Mouse (Mus musculus): ENCODE results near the gene Fxyd6. TPM values are rescaled to one million over a fixed set of nuclear protein-coding genes. Genes with fewer than 3 reads are reported as not detected.
A peak's percentile ranks its signal among the peaks of the same experiment; 100 is the strongest.

Fxyd6 gene
- polyA plus RNA-seq (2014; fragmentation: Nextera tagmentation; extraction: Ambion mirVana): 74.7 and 84.9 TPM in 2 replicates

DNA sequence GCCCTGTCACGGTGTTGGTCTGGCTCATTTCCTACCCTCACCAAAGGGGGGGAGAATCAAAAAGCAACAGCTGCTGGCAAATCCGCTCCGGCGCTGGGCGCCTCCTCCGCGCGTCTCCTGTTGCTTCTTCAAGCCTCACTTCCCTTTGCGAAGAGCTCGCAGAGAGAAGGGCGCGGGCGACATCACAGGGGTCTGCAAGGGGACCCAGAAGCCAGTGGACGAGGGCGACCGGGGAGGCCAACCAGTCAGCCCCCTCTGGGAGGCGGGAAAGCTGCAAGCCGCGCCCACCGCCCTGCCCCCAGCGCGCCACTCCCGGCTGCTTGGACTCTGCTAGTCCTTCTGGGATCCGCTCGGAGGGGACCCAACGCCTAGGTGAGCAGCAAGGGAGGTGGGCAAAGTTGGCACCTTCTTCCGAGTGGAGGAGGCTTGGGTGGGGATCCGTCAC lies at the start of gene Fxyd6:
TSS of gene Fxyd6 (plus strand) at position 69 of the 445 bp plus-strand sequence.
- Histone ChIP-seq H3K4me2 (ENCODE audit: low read depth, severe bottlenecking) (peak within 1 kb of the TSS; percentile 78), H3K27ac (replicated peaks; ENCODE audit: low read depth, low read length) (no peak within 1 kb of the TSS), H3K36me3 (ENCODE audit: control insufficient read depth, insufficient read depth, low read length) (no peaks in the 10 kb centered on the region), H3K9ac (ENCODE audit: low read length) (peak within 1 kb of the TSS; percentile 73), H3K27me3 (ENCODE audit: control insufficient read depth, insufficient read depth, low read length) (no peaks in the 10 kb centered on the region), H3K9me3 (ENCODE audit: control insufficient read depth, low read length) (no peaks in the 10 kb centered on the region), H3K4me1 (ENCODE audit: control insufficient read depth, insufficient read depth, low read length) (peaks cover 8% of the 10 kb centered on the region; the same call in 1 of the 2 replicates), H3K4me3 (ENCODE audit: low read depth, low read length) (peak within 1 kb of the TSS; percentile 57)
- ATAC-seq (ENCODE audit: insufficient number of reproducible peaks, low FRiP score, low TSS enrichment, low read depth): peak; percentile 84
- DNase-seq (ENCODE audit: low spot score): peak; percentile 89
- WGBS: under 1% methylated on average over 28 of the region's 28 CpGs

DNA sequence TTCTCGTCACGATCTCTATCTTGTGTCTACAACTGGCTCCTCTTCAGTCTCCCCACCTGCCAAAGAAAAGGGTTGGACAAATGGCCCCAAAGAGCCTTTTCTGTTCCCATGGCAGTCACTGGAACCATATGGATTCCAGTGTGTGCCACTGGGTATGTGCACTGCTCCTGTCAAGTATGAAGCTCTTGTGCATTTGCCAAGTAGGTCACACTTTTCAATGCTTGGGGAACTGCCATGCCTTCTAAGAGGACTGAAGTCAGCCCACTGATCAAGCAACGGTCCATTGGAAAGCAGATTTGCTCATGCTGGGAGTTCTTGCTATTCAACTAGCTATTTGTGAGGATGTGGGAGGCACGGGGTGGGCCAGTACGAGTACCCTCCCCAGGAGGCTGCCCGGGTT lies 48.5 kb upstream of the Fxyd6 start:
- 86% methylated on average over 6 of the region's 6 CpGs for WGBS
- peaks cover 5% of the 10 kb centered on the region; the same call in 1 of the 2 replicates for H3K27me3 ChIP-seq (ENCODE audit: control insufficient read depth, insufficient read depth, low read length)
- no peak overlapping the region for H3K4me2 ChIP-seq (ENCODE audit: low read depth, severe bottlenecking)
- no peaks in the 10 kb centered on the region for H3K9me3 ChIP-seq (ENCODE audit: control insufficient read depth, low read length)
- no peak for DNase-seq (ENCODE audit: low spot score)
- no peak overlapping the region for H3K27ac ChIP-seq (replicated peaks; ENCODE audit: low read depth, low read length)
- H3K4me3 ChIP-seq (ENCODE audit: low read depth, low read length): no peak overlapping the region
- H3K4me1 ChIP-seq (ENCODE audit: control insufficient read depth, insufficient read depth, low read length): no peaks in the 10 kb centered on the region
- no peak for ATAC-seq (ENCODE audit: insufficient number of reproducible peaks, low FRiP score, low TSS enrichment, low read depth)
- no peak overlapping the region for H3K9ac ChIP-seq (ENCODE audit: low read length)
- no peaks in the 10 kb centered on the region for H3K36me3 ChIP-seq (ENCODE audit: control insufficient read depth, insufficient read depth, low read length)

DNA sequence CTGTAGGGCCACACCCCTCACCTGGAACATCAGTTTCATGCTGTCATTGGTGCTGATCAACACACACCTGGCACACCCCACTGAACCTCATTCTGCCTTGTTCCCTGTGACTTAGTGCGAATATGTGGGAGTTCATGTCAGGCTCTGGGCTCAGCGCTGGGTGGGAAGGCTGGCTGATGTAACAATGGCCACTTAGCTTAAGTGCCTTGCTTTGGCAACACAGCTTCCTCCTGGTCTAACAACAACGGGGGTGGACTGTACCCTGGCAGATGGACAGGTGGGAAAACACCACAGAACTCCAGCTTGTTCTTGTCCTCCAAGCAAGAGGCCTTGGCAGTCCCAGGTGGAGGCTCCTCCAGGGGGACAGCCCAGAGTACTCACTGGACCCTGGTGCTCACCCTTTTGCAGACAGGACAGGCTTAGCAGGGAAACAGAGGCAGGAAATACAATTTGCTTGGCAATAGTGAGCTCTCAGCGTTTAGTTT lies 48.0 kb upstream of the Fxyd6 start:
- H3K27me3 ChIP-seq (ENCODE audit: control insufficient read depth, insufficient read depth, low read length): peaks cover 5% of the 10 kb centered on the region; the same call in 1 of the 2 replicates
- no peak overlapping the region for H3K9ac ChIP-seq (ENCODE audit: low read length)
- no peaks in the 10 kb centered on the region for H3K36me3 ChIP-seq (ENCODE audit: control insufficient read depth, insufficient read depth, low read length)
- ATAC-seq (ENCODE audit: insufficient number of reproducible peaks, low FRiP score, low TSS enrichment, low read depth): no peak
- no peak overlapping the region for H3K4me2 ChIP-seq (ENCODE audit: low read depth, severe bottlenecking)
- H3K4me3 ChIP-seq (ENCODE audit: low read depth, low read length): no peak overlapping the region
- H3K27ac ChIP-seq (replicated peaks; ENCODE audit: low read depth, low read length): no peak overlapping the region
- H3K4me1 ChIP-seq (ENCODE audit: control insufficient read depth, insufficient read depth, low read length): no peaks in the 10 kb centered on the region
- no peaks in the 10 kb centered on the region for H3K9me3 ChIP-seq (ENCODE audit: control insufficient read depth, low read length)
- DNase-seq (ENCODE audit: low spot score): no peak
- WGBS: 89% methylated on average over 4 of the region's 4 CpGs

DNA sequence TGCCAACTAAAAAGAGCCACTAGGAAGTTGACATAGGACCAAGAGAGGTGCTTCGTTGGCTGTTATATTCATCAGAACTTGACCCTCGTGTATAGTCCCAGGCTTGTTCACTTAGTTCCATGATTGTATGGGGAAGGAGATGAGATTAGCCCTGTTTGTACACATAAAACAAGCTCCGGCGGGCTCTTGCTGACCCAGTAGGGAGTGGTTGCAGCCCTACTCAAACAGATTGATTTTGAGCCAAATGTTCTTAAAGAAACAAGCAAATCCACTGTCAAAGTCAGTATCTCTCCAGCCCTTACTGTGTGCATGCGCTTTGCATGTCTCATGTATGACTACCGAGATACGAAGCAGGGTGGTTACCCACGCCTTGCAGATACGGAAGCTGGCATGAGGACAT lies 43.6 kb upstream of the Fxyd6 start:
- H3K9me3 ChIP-seq (ENCODE audit: control insufficient read depth, low read length): no peaks in the 10 kb centered on the region
- H3K36me3 ChIP-seq (ENCODE audit: control insufficient read depth, insufficient read depth, low read length): no peaks in the 10 kb centered on the region
- H3K27ac ChIP-seq (replicated peaks; ENCODE audit: low read depth, low read length): no peak overlapping the region
- no peaks in the 10 kb centered on the region for H3K4me1 ChIP-seq (ENCODE audit: control insufficient read depth, insufficient read depth, low read length)
- H3K27me3 ChIP-seq (ENCODE audit: control insufficient read depth, insufficient read depth, low read length): no peaks in the 10 kb centered on the region
- H3K4me3 ChIP-seq (ENCODE audit: low read depth, low read length): no peak overlapping the region
- DNase-seq (ENCODE audit: low spot score) (no peak), ATAC-seq (ENCODE audit: insufficient number of reproducible peaks, low FRiP score, low TSS enrichment, low read depth) (no peak)
- H3K4me2 ChIP-seq (ENCODE audit: low read depth, severe bottlenecking): no peak overlapping the region
- WGBS: 94% methylated on average over 9 of the region's 9 CpGs
- H3K9ac ChIP-seq (ENCODE audit: low read length): no peak overlapping the region

DNA sequence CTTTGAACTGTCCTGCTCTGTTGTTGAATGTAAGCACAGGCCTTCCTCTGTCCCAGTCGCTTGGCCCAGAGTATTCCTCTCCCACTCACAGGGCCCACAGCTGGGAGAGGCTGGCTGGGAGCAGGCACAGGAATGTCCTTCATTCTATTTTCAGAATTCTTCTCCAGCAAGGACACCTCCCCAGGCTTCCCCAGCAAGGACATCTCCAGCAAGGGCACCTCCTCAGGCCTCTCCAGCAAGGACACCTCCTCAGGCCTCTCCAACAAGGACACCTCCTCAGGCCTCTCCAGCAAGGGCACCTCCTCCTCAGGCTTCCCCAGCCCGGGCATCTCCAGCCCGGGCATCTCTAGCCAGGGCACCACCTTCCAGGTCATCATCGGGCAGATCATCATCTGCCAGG lies 41.7 kb upstream of the Fxyd6 start:
- 85% methylated on average over 4 of the region's 4 CpGs for WGBS
- H3K9ac ChIP-seq (ENCODE audit: low read length): no peak overlapping the region
- H3K36me3 ChIP-seq (ENCODE audit: control insufficient read depth, insufficient read depth, low read length): no peaks in the 10 kb centered on the region
- ATAC-seq (ENCODE audit: insufficient number of reproducible peaks, low FRiP score, low TSS enrichment, low read depth) (no peak), DNase-seq (ENCODE audit: low spot score) (no peak)
- H3K9me3 ChIP-seq (ENCODE audit: control insufficient read depth, low read length): no peaks in the 10 kb centered on the region
- H3K4me2 ChIP-seq (ENCODE audit: low read depth, severe bottlenecking): no peak overlapping the region
- H3K27me3 ChIP-seq (ENCODE audit: control insufficient read depth, insufficient read depth, low read length): no peaks in the 10 kb centered on the region
- H3K4me1 ChIP-seq (ENCODE audit: control insufficient read depth, insufficient read depth, low read length): no peaks in the 10 kb centered on the region
- no peak overlapping the region for H3K27ac ChIP-seq (replicated peaks; ENCODE audit: low read depth, low read length)
- H3K4me3 ChIP-seq (ENCODE audit: low read depth, low read length): no peak overlapping the region

DNA sequence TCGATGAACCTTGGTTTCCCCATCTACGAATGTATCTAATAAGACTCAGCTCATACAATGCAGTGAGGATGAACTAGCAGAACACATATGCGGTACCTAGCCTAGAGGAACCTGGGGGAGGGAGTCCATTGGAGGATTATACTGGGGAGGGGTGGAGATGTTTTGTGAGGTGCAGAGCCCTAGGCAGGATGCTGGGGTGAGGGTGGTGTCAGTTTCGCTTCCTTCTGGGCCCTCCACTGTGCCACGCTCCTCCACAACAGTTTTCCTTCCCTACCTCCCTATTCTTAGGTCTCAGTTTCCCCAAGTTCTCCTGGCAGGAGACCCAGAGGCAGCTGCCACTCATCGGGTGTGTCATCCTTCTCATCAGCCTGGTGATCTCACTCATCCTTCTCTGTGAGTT lies 40.4 kb upstream of the Fxyd6 start:
- DNase-seq (ENCODE audit: low spot score): no peak
- H3K4me1 ChIP-seq (ENCODE audit: control insufficient read depth, insufficient read depth, low read length): no peaks in the 10 kb centered on the region
- no peaks in the 10 kb centered on the region for H3K9me3 ChIP-seq (ENCODE audit: control insufficient read depth, low read length)
- 91% methylated on average over 6 of the region's 6 CpGs for WGBS
- ATAC-seq (ENCODE audit: insufficient number of reproducible peaks, low FRiP score, low TSS enrichment, low read depth): no peak
- H3K4me3 ChIP-seq (ENCODE audit: low read depth, low read length): no peak overlapping the region
- H3K27me3 ChIP-seq (ENCODE audit: control insufficient read depth, insufficient read depth, low read length): no peaks in the 10 kb centered on the region
- H3K4me2 ChIP-seq (ENCODE audit: low read depth, severe bottlenecking): no peak overlapping the region
- no peak overlapping the region for H3K27ac ChIP-seq (replicated peaks; ENCODE audit: low read depth, low read length)
- H3K36me3 ChIP-seq (ENCODE audit: control insufficient read depth, insufficient read depth, low read length): no peaks in the 10 kb centered on the region
- no peak overlapping the region for H3K9ac ChIP-seq (ENCODE audit: low read length)

DNA sequence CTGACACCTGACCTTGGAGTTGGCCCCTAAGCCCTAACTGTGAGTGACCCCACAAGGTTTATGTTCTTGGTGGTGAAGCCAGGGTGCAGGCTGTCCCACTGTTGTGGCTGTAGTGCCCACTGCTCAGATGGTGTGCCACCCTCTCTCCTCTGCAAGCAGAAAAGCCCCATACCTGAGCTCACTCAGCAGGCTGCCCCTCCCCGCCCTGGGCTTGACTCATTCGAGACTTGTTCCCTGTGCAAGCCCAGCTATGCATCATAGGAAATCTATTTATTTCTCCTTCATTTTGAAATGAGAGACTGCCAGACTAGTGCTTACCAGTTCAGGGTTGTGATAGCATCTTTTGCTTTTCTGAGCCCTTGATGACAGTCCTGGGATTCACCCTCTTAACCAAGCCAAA lies 32.6 kb upstream of the Fxyd6 start:
- H3K27me3 ChIP-seq (ENCODE audit: control insufficient read depth, insufficient read depth, low read length): no peaks in the 10 kb centered on the region
- no peak overlapping the region for H3K27ac ChIP-seq (replicated peaks; ENCODE audit: low read depth, low read length)
- no peaks in the 10 kb centered on the region for H3K4me1 ChIP-seq (ENCODE audit: control insufficient read depth, insufficient read depth, low read length)
- H3K9me3 ChIP-seq (ENCODE audit: control insufficient read depth, low read length): no peaks in the 10 kb centered on the region
- no peak overlapping the region for H3K9ac ChIP-seq (ENCODE audit: low read length)
- no peak overlapping the region for H3K4me3 ChIP-seq (ENCODE audit: low read depth, low read length)
- no peaks in the 10 kb centered on the region for H3K36me3 ChIP-seq (ENCODE audit: control insufficient read depth, insufficient read depth, low read length)
- H3K4me2 ChIP-seq (ENCODE audit: low read depth, severe bottlenecking): no peak overlapping the region
- DNase-seq (ENCODE audit: low spot score) (no peak), ATAC-seq (ENCODE audit: insufficient number of reproducible peaks, low FRiP score, low TSS enrichment, low read depth) (no peak)
- 68% methylated on average over 2 of the region's 2 CpGs for WGBS

DNA sequence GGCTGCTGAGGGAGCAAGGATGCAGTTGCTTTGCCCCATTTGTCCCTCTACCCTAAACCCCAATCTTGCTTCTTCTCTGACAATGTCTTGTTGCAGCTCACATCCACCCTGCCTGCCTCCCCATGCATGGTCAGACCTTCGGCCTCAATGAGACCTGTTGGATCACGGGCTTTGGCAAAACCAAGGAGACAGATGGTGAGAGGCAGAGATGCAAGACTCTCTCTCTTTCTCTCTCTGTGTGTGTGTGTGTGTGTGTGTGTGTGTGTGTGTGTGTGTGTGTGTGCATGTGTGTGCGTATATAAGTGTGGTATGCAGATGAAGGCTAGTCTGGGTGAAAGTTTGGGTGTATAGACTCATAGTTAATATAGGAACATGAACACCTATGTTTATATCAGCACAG lies 26.9 kb upstream of the Fxyd6 start:
- Histone ChIP-seq H3K9me3 (ENCODE audit: control insufficient read depth, low read length) (no peaks in the 10 kb centered on the region), H3K27me3 (ENCODE audit: control insufficient read depth, insufficient read depth, low read length) (no peaks in the 10 kb centered on the region), H3K4me2 (ENCODE audit: low read depth, severe bottlenecking) (no peak overlapping the region), H3K9ac (ENCODE audit: low read length) (no peak overlapping the region), H3K36me3 (ENCODE audit: control insufficient read depth, insufficient read depth, low read length) (no peaks in the 10 kb centered on the region), H3K4me3 (ENCODE audit: low read depth, low read length) (no peak overlapping the region), H3K27ac (replicated peaks; ENCODE audit: low read depth, low read length) (no peak overlapping the region), H3K4me1 (ENCODE audit: control insufficient read depth, insufficient read depth, low read length) (no peaks in the 10 kb centered on the region)
- no peak for DNase-seq (ENCODE audit: low spot score)
- WGBS: 90% methylated on average over 3 of the region's 3 CpGs
- ATAC-seq (ENCODE audit: insufficient number of reproducible peaks, low FRiP score, low TSS enrichment, low read depth): no peak

DNA sequence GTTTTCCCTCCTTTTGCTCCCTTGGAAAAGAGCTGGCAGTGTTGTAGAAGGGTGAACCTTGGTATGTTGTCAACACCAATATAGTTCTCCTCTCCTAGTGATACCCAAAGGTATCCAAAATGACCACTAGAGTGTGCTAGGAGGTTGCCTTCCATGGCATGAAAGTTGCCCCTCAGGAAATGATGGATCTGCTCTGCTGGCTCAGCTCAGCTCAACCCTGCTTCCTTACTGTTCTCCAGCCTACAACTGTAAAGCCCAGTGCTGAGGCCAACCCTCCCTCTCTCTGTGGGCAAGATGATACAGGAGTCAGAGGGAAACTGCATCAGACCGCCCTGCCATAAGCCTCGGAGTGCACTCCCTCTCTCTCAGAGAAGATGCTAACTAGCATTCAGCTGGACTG lies 24.5 kb upstream of the Fxyd6 start:
- Histone ChIP-seq H3K4me2 (ENCODE audit: low read depth, severe bottlenecking) (no peak overlapping the region), H3K4me3 (ENCODE audit: low read depth, low read length) (no peak overlapping the region), H3K27me3 (ENCODE audit: control insufficient read depth, insufficient read depth, low read length) (no peaks in the 10 kb centered on the region), H3K27ac (replicated peaks; ENCODE audit: low read depth, low read length) (no peak overlapping the region), H3K4me1 (ENCODE audit: control insufficient read depth, insufficient read depth, low read length) (no peaks in the 10 kb centered on the region), H3K9me3 (ENCODE audit: control insufficient read depth, low read length) (no peaks in the 10 kb centered on the region), H3K36me3 (ENCODE audit: control insufficient read depth, insufficient read depth, low read length) (no peaks in the 10 kb centered on the region), H3K9ac (ENCODE audit: low read length) (no peak overlapping the region)
- ATAC-seq (ENCODE audit: insufficient number of reproducible peaks, low FRiP score, low TSS enrichment, low read depth) (no peak), DNase-seq (ENCODE audit: low spot score) (peak; percentile 36)
- WGBS: 51% methylated on average over 2 of the region's 2 CpGs
